Mouse (Mus musculus): ENCODE results near the gene Trf. TPM values are rescaled to one million over a fixed set of nuclear protein-coding genes. Genes with fewer than 3 reads are reported as not detected.

The Trf gene
- total RNA-seq, 2 experiments from 2014 or later, result 49.4 to 201 TPM

- ATAC-seq (replicated peaks; ENCODE audit: low FRiP score, poor library complexity, severe bottlenecking), result no peak
Observed at GRCm38 (mm10) chr9:103226806-103227205, 3.4 kb downstream of the Trf start.

GRCm38 (mm10) chr9:103225464-103225863 lies 4.8 kb downstream of the Trf start:
- ATAC-seq (replicated peaks; ENCODE audit: low FRiP score, poor library complexity, severe bottlenecking), result peak; percentile 72

- no peak for ATAC-seq (replicated peaks; ENCODE audit: low FRiP score, poor library complexity, severe bottlenecking)
Observed at GRCm38 (mm10) chr9:103224721-103225120, 5.5 kb downstream of the Trf start.

GRCm38 (mm10) chr9:103214281-103214680 lies 16.0 kb downstream of the Trf start:
- no peak for ATAC-seq (replicated peaks; ENCODE audit: low FRiP score, poor library complexity, severe bottlenecking)

- ATAC-seq (replicated peaks; ENCODE audit: low FRiP score, poor library complexity, severe bottlenecking), result no peak
Observed at GRCm38 (mm10) chr9:103213631-103214030, 16.6 kb downstream of the Trf start.

GRCm38 (mm10) chr9:103212654-103213420 lies 17.4 kb downstream of the Trf start:
- no peak for ATAC-seq (replicated peaks; ENCODE audit: low FRiP score, poor library complexity, severe bottlenecking)

GRCm38 (mm10) chr9:103208802-103209423 lies 21.3 kb downstream of the Trf start:
- no peak for ATAC-seq (replicated peaks; ENCODE audit: low FRiP score, poor library complexity, severe bottlenecking)

- peak; percentile 94 for ATAC-seq (replicated peaks; ENCODE audit: low FRiP score, poor library complexity, severe bottlenecking)
Observed at GRCm38 (mm10) chr9:103207846-103208245, 22.4 kb downstream of the Trf start.

- no peak for ATAC-seq (replicated peaks; ENCODE audit: low FRiP score, poor library complexity, severe bottlenecking)
Observed at GRCm38 (mm10) chr9:103205786-103206185, 24.5 kb downstream of the Trf start.

- peak; percentile 99 for ATAC-seq (replicated peaks; ENCODE audit: low FRiP score, poor library complexity, severe bottlenecking)
Observed at GRCm38 (mm10) chr9:103201561-103202260, 28.5 kb downstream of the Trf start, which contains the start of gene Srprb. Srprb (minus strand) TSS chr9:103202137.

GRCm38 (mm10) chr9:103188416-103188815 lies 41.8 kb downstream of the Trf start:
- no peak for ATAC-seq (replicated peaks; ENCODE audit: low FRiP score, poor library complexity, severe bottlenecking)

GRCm38 (mm10) chr9:103186747-103187146 lies 43.5 kb downstream of the Trf start:
- no peak for ATAC-seq (replicated peaks; ENCODE audit: low FRiP score, poor library complexity, severe bottlenecking)

GRCm38 (mm10) chr9:103185946-103186345 lies 44.3 kb downstream of the Trf start:
- no peak for ATAC-seq (replicated peaks; ENCODE audit: low FRiP score, poor library complexity, severe bottlenecking)

GRCm38 (mm10) chr9:103184855-103185254 lies 45.4 kb downstream of the Trf start:
- ATAC-seq (replicated peaks; ENCODE audit: low FRiP score, poor library complexity, severe bottlenecking), result no peak

GRCm38 (mm10) chr9:103181886-103182285 lies 48.4 kb downstream of the Trf start:
- no peak for ATAC-seq (replicated peaks; ENCODE audit: low FRiP score, poor library complexity, severe bottlenecking)

- ATAC-seq (replicated peaks; ENCODE audit: low FRiP score, poor library complexity, severe bottlenecking), result peak; percentile 69
Observed at GRCm38 (mm10) chr9:103180807-103181565, 49.3 kb downstream of the Trf start.

GRCm38 (mm10) chr9:103180303-103180702 lies 49.9 kb downstream of the Trf start:
- ATAC-seq (replicated peaks; ENCODE audit: low FRiP score, poor library complexity, severe bottlenecking), result peak; percentile 71

- no peak for ATAC-seq (replicated peaks; ENCODE audit: low FRiP score, poor library complexity, severe bottlenecking)
Observed at GRCm38 (mm10) chr9:103175692-103176091, 54.6 kb downstream of the Trf start.

- peak; percentile 55; the same call in 1 of the 2 replicates for ATAC-seq (replicated peaks; ENCODE audit: low FRiP score, poor library complexity, severe bottlenecking)
Observed at GRCm38 (mm10) chr9:103174771-103175519, 55.3 kb downstream of the Trf start.
